Mouse (Mus musculus) ovary, postnatal 14 days (tissue): ENCODE results near the gene Glt6d1.

ENCODE experiments used
- DNase-seq: peaks from one replicate; pipeline ENCODE4 v3.0.0; 2022; ENCODE audit warnings: low spot score

Gene Glt6d1

DNA sequence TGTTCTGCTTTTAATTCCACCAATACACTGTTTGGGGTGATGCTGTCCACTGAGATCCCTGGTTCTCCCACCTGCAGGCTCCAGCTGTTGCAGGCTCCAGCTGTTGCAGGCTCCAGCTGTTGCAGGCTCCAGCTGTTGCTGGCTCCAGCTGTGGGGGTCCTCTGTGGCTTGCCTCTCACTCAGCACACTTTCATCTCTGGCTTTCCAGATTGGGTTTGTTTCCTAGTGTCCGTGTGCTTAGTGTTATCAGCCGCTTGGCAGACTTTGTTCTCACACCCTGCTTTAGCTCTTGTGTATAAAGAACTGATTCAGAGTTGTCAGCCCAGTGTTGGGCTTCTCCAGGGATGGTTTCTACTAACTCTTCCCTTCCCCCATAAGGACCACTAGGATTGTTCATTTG lies 18.0 kb downstream of the Glt6d1 start:
- DNase-seq, result no peak

DNA sequence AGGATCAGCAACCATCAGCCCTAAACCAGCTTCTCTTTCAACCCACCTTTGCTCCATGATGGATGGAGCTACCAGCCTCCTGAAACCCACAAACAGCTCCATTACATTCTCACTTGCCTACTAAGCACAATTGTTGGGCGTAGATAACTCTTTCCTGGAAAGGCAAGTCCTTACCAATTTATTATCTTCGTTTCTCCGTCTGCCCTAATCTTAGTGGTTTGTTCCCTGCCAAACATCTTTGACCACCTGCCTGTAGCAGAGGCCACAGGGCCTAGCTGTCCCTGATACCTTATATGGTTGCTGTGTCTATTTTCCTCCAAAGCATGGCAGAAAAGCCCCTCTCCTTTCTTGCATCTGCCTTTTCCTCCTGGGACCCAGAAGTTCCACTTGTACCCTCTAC lies 26.6 kb downstream of the Glt6d1 start:
- DNase-seq, result no peak

DNA sequence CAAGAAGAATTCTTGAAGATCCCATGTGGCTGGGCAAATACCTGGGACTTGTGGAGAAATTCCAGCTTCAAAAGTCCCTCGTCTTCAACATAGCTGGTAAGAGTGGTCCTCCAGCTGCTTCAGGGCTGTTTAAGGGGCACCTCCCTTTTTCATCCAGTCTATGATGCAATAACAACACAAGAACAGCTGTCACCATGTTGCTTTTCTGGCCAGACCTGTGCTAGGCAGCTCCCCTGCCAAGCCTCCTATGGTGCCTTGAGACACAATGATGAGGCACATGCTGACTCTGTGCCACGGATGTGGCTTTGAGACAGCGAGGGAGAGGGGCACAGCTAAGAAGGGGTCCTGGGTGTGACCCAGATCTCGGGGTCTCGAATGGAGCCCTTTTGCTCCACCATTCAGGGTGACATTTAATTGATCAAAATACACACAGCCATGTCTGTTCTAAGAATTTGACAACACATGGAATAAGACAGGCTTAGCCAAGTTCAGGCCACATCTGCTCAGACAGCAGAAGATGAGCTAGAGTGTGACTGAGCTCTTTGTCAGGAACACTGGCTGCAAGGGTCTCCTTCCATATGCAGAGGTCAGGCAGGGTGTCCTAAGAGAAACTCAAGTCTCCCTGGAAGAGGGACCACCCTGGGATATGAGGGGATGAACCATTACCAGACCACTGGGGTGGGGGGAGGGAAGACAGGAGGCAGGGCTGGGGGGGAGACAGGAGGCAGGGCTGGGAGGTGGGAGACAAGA lies 29.9 kb downstream of the Glt6d1 start:
- DNase-seq, result no peak

DNA sequence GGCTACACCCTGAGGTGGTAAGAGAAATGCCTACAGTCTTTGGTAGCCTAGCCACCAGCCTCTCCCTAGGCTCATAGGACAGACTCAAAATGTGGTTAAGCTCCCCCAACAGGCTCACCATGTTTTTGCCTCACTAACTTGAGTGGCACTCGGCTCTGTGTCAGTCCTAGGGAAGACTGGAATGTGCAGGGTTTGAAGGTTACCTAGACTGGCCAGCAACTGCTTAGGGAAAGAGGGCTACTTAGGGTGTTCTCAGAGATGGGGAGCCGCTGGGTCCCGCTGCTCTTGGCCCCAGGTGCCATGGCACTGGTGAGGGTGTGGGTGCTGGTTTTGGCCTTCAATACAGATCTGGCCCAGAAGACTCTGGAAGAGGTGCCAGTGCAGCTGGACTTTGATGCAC lies 33.7 kb downstream of the Glt6d1 start, which contains the start of gene Gm13539:
Gene Gm13539, plus strand, starts transcription at position 301 of the 400 bp plus-strand sequence.
- DNase-seq, result no peak

DNA sequence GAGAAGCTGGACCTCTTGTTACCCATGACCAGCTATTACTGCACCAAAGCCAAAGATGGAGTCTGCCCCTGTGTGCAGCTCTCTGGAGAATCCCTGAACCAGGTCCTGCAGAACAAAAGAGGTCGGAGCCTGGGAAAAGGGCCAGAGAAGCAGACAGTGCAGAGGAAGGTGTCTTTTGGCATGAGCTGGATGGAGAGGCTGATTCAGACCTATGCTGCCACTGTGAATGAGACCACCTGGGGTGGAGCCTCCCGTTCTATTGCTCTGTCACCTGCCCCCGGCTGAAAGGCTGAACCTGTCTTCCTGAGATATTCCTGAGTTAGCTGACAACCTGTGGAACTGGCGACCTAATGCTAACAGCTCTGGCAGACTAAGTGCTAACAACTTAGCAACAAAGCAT lies 34.7 kb downstream of the Glt6d1 start:
- DNase-seq, result no peak

DNA sequence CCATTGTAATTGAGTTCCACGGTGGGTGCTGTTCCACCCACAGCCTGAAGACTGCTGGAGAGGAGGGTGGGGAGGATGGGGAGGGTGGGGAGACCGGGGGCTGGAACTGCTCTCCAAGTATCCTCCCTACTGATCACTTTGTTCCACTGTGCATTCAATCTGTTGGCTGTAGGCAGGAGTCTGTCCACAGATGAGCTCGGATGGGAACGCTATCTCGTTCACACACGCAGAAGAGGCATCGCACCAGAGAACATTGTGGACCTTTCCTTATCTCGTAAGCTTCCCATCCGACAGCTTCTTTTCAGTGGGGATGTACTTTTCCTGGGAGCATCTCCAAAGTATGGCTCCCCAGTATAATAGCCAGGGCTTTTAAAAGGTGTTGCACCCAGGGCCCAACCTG lies 36.6 kb downstream of the Glt6d1 start:
- no peak for DNase-seq

DNA sequence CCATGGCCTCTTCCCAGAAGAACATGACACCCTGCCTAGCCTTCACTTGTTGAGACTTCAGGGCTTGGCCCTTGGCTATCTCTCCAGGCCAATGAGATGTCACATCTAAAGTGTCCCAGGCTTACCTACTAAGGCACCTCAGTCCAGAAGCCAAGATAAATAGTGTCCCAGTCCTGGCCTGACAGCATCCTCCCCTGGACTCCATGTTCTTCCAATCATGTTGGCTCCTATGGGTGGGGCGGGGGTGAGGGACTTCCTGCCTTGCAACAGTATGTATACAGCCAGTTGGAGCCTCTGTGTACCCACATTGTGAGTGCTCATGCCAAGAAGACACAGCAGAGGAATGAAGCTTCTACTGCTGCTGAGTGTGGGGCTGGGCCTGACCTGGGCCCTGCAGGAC lies 38.9 kb downstream of the Glt6d1 start, which contains the start of gene Lcn11:
Gene Lcn11, plus strand, starts transcription at position 301 of the 400 bp plus-strand sequence.
- DNase-seq, result no peak

DNA sequence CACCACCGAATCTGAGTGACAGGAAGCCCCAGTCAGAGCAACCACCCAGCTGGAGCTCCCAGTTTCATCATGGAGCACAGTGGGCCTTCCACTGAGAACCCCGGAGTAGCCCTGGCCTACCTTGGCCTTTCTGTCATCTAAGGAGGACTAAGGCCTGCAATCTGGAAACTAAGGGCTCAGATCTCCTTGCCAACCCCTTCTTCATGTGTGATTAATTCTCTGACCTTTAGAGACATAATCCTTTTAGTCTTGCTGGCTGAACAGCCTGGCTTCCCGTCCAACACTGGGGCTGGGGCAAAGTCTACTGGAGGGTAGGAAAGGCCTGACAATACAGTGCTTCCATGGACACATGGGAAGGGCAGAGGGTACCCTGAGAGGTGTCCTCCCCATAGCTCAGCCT lies 39.7 kb downstream of the Glt6d1 start:
- DNase-seq, result no peak

DNA sequence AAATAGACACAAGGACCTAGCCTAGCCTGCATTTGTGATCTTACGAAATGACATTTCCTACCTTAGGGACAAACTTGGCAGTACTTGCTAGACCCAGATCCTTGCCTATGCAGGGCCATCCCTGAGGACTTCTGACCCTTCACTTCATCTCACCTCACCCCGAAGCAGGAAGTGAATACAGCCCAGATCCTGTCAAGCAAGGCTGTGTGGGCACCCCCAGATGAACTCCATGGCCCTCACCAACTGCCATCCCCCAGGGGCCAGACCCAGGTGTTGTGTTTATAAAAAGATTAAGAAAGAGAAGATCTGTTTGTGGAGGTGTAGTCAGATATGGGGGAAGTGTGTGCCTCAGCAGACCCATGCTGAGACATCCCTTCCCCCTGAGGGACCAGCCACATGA lies 41.0 kb downstream of the Glt6d1 start:
- DNase-seq, result no peak

DNA sequence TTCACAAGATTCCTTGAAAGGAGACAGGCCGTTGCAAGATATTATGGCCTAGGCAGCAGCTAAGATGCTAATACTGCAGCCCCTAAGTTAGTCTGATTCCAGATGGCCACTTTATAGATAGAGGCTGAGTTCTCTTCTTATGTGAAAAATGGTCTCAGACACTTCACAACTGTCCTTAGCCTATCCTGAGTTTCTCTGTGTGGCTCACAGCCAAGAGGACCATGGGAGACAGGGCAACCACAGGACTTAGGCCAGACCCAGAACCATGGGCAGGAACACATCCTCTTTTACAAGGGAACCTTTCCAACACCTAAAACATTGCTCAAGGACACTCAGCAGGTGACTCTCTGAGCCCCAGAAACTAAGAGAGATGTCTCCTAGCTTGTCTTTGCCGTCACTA lies 42.1 kb downstream of the Glt6d1 start:
- no peak for DNase-seq

DNA sequence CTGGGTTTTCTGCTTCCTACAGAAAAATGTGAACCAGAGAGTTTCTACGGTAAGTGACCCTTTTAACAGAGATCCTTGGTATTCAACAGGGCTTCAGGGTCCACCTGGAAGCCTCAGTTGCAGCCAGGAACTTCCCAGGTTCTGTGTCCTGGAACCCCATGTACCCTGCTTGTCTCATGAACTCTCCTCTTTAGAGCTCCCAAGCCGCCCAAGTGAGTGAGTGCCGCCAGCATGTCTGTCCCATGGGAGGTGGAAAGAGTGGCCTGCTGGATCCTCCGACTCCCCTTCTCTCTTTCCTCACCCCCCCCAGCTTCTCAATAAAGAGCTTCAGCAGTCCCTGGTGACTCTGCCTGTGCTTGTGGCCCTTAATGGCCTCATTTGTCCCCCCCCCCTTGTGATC lies 47.9 kb downstream of the Glt6d1 start:
- DNase-seq, result no peak

DNA sequence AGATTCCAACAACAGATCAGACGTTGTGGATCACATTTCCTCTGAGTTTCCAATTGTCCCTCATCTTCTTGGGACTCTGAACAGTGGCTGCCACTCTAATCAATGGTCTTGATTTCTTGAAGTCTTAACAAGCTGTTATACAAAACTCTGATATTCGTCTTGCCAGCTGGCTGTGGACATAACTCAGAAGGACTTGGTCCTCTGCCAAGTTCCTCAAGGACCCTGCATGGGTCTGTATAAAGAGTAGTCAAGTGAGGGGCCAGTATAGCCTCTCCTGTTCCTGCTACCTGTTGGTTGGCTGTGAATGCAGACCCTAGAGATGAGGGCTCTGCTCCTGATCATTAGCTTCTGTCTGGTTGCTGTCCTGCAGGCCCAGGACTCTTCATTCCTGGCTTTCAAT lies 50.4 kb downstream of the Glt6d1 start, which contains the start of gene Lcn3:
Gene Lcn3, plus strand, starts transcription at position 301 of the 400 bp plus-strand sequence.
- no peak for DNase-seq

GRCm38 (mm10) chr2:25758064-25758625 lies 57.5 kb downstream of the Glt6d1 start:
- DNase-seq, result no peak

GRCm38 (mm10) chr2:25754201-25754600 lies 61.4 kb downstream of the Glt6d1 start:
- DNase-seq, result no peak
